Mouse (Mus musculus) skeletal muscle tissue, adult 2 months (tissue): ENCODE measurements at regions not wholly inside any gene's neighbourhood (a gene's known extent, or its start where the extent isn't known, plus 50 kb on each side); places are given as distances from the start of the nearest gene placed in this dataset.

ENCODE experiments used
- DNase-seq: peaks from one replicate; pipeline ENCODE4 v3.0.0-alpha.2; 2012; ENCODE audit warnings: low read depth, low spot score

GRCm38 (mm10) chr15:27380436-27380945 is 86.0 kb upstream of the Ank start:
- no peak for DNase-seq

- no peak for DNase-seq
Measured at GRCm38 (mm10) chr15:27381565-27381964, 84.9 kb upstream of the Ank start.

GRCm38 (mm10) chr15:27390567-27390966 is 75.9 kb upstream of the Ank start:
- DNase-seq: no peak

- peak; percentile 78 for DNase-seq
Measured at GRCm38 (mm10) chr15:27405721-27406161, 60.7 kb upstream of the Ank start.

- DNase-seq: no peak
Measured at GRCm38 (mm10) chr15:27409856-27410255, 56.6 kb upstream of the Ank start.

- DNase-seq: no peak
Measured at GRCm38 (mm10) chr15:27412304-27412703, 54.2 kb upstream of the Ank start.

GRCm38 (mm10) chr15:27412761-27413160 is 53.7 kb upstream of the Ank start:
- DNase-seq: peak; percentile 29

GRCm38 (mm10) chr15:27413486-27413885 is 53.0 kb upstream of the Ank start:
- DNase-seq: no peak

GRCm38 (mm10) chr15:27414819-27415218 is 51.7 kb upstream of the Ank start:
- DNase-seq: no peak
